Comparison of ENCODE assay signal across 31 mouse cellular contexts in genomic region chr17:86957239-86957638, GRCm38 (mm10). TPM values are rescaled to one million over a fixed set of nuclear protein-coding genes. Genes with fewer than 3 reads are reported as not detected.
DNase-seq lines count a peak whose midpoint lies in the region; ATAC-seq and TF ChIP-seq lines count a peak whose summit lies in the region.
"Had no signal": no experiment of that assay in that cellular context is flagged by ENCODE, and none has a peak within 500 bp of the region (broad histone marks: within the 10 kb centered on the region; RNA-seq: fewer than 3 reads in every experiment).

No protein-coding gene starts in this region.

- TF ChIP-seq RAD21 in CH12.LX (IDR thresholded peaks at IDR 0.05; ENCODE audit: low read depth, low read length): no peak

- H3K9ac ChIP-seq in heart, embryonic 12.5 days: no peak overlapping the region
- H3K9ac ChIP-seq in heart, embryonic 15.5 days: no peak overlapping the region
- peak overlapping the region; percentile 77 for H3K9ac ChIP-seq in CH12.LX (ENCODE audit: insufficient read depth, low read depth)
- H3K9ac ChIP-seq: forebrain, embryonic 13.5 days; hindbrain, embryonic 14.5 days had no signal

- H3K4me3 ChIP-seq in heart, embryonic 12.5 days: no peak overlapping the region
- H3K4me3 ChIP-seq in heart, embryonic 15.5 days: no peak overlapping the region
- peak overlapping the region; percentile 34 to 60 (median 52) for H3K4me3 ChIP-seq in CH12.LX (replicated peaks in 1 of 3; ENCODE audit: low read depth in 2 of 3, low read length in 2 of 3, poor library complexity in 1 of 3)
- no peak overlapping the region for H3K4me3 ChIP-seq in hindbrain, embryonic 10.5 days
- H3K4me3 ChIP-seq: forebrain, embryonic 10.5 days; forebrain, embryonic 13.5 days had no signal

- H3K36me3 ChIP-seq in heart, embryonic 12.5 days: no peaks in the 10 kb centered on the region
- H3K36me3 ChIP-seq in heart, embryonic 15.5 days: no peaks in the 10 kb centered on the region
- H3K36me3 ChIP-seq in CH12.LX (replicated peaks in 1 of 2; ENCODE audit: control insufficient read depth in 1 of 2, insufficient read depth in 1 of 2, low read length in 1 of 2): peaks cover 0 to 2% of the 10 kb centered on the region in 2 experiments
- no peaks in the 10 kb centered on the region for H3K36me3 ChIP-seq in hindbrain, embryonic 10.5 days
- H3K36me3 ChIP-seq: forebrain, embryonic 10.5 days; G1E had no signal

- WGBS in heart, embryonic 12.5 days: 80% methylated on average over 5 of the region's 5 CpGs
- WGBS in heart, embryonic 15.5 days: 75% methylated on average over 5 of the region's 5 CpGs
- WGBS in hindbrain, embryonic 10.5 days: 93% methylated on average over 5 of the region's 5 CpGs

- H3K79me2 ChIP-seq in CH12.LX (replicated peaks; ENCODE audit: control insufficient read depth, extremely low read depth, insufficient read depth, poor library complexity, severe bottlenecking): no peaks in the 10 kb centered on the region

- peak; percentile 48 for TF ChIP-seq EP300 in CH12.LX (IDR thresholded peaks at IDR 0.05; ENCODE audit: low read length)

- H3K4me2 ChIP-seq in heart, embryonic 12.5 days: peak overlapping the region; percentile 37; the same call in 1 of the 2 replicates
- H3K4me2 ChIP-seq in heart, embryonic 15.5 days: no peak overlapping the region; the same call in 1 of the 2 replicates
- peak overlapping the region; percentile 31 for H3K4me2 ChIP-seq in CH12.LX (ENCODE audit: insufficient read depth, low read depth, poor library complexity, severe bottlenecking)
- H3K4me2 ChIP-seq: forebrain, embryonic 13.5 days; hindbrain, embryonic 14.5 days had no signal

- no peaks in the 10 kb centered on the region for H3K27me3 ChIP-seq in heart, embryonic 12.5 days (replicated peaks)
- H3K27me3 ChIP-seq in heart, embryonic 15.5 days: no peaks in the 10 kb centered on the region
- H3K27me3 ChIP-seq in CH12.LX (replicated peaks): no peaks in the 10 kb centered on the region
- peaks cover 6% of the 10 kb centered on the region; the same call in 1 of the 2 replicates for H3K27me3 ChIP-seq in hindbrain, embryonic 10.5 days (ENCODE audit: insufficient read depth, poor library complexity, severe bottlenecking)
- H3K27me3 ChIP-seq: forebrain, embryonic 13.5 days; Patski had no signal

- no peak for ATAC-seq in heart, embryonic 12.5 days (ENCODE audit: insufficient number of reproducible peaks, low FRiP score)
- no peak for ATAC-seq in heart, embryonic 15.5 days (replicated peaks; ENCODE audit: insufficient number of reproducible peaks, insufficient read depth, low FRiP score, low read depth)
- ATAC-seq: forebrain, embryonic 13.5 days; forebrain, embryonic 16.5 days; hindbrain, postnatal 0 days; intestine, embryonic 16.5 days; Patski had no signal

- H3K27ac ChIP-seq in heart, embryonic 12.5 days (ENCODE audit: poor library complexity, severe bottlenecking): peak overlapping the region; percentile 69; the same call in 1 of the 2 replicates
- H3K27ac ChIP-seq in heart, embryonic 15.5 days: 0 out of 2 replicates have a peak overlapping the region, but pooled peaks have one; percentile 43
- H3K27ac ChIP-seq in CH12.LX (ENCODE audit: insufficient read depth, low read depth): peak overlapping the region; percentile 90
- H3K27ac ChIP-seq in hindbrain, embryonic 10.5 days: no peak overlapping the region
- H3K27ac ChIP-seq: forebrain, embryonic 10.5 days; forebrain, embryonic 13.5 days; hindbrain, embryonic 14.5 days; hindbrain, postnatal 0 days had no signal

- peaks cover 5% of the 10 kb centered on the region; the same call in 1 of the 2 replicates for H3K9me3 ChIP-seq in heart, embryonic 12.5 days (replicated peaks)
- no peaks in the 10 kb centered on the region for H3K9me3 ChIP-seq in heart, embryonic 15.5 days (replicated peaks)
- H3K9me3 ChIP-seq in CH12.LX (replicated peaks; ENCODE audit: low read length): peaks cover 24% of the 10 kb centered on the region
- no peaks in the 10 kb centered on the region for H3K9me3 ChIP-seq in hindbrain, embryonic 10.5 days
- H3K9me3 ChIP-seq: forebrain, embryonic 10.5 days; forebrain, embryonic 13.5 days had no signal

- in situ Hi-C loops in CH12.LX (cut with MboI; ENCODE audit: low pct_ligation_motif_present, low pct_unique_long_range_greater_than_20kb, low sequenced_read_pairs): no loop called here

- no peak for TF ChIP-seq POLR2A in CH12.LX (IDR thresholded peaks at IDR 0.05; ENCODE audit: low read depth, low read length)

- DNase-seq in heart, adult 18-20 months: no peak
- DNase-seq in heart, adult 8-10 months (ENCODE audit: low spot score): no peak
- DNase-seq in CH12.LX (ENCODE audit: extremely low read depth): no peak
- DNase-seq in hindbrain, embryonic 10.5 days (ENCODE audit: low spot score): no peak
- DNase-seq: adrenal gland, postnatal 10 days; adrenal gland, postnatal 36 days; cerebellum, adult 18-20 months; cerebellum, adult 9-10 months; cerebellum, postnatal 14 days; gastrocnemius, postnatal 10 days; gastrocnemius, postnatal 36 days; heart, postnatal 14 days; kidney, adult 18-20 months; kidney, adult 9 months had no signal

- dilution Hi-C loops in CH12.LX (cut with MboI; ENCODE audit: extremely low pct_ligation_motif_present, extremely low pct_unique_long_range_greater_than_20kb, low sequenced_read_pairs): no loop called here

- TF ChIP-seq CTCF in CH12.LX (conservative IDR thresholded peaks at IDR 0.05 in 1 of 2, IDR thresholded peaks at IDR 0.05 in 1 of 2; ENCODE audit: low read depth in 2 of 2, low read length in 2 of 2): no peak

- H3K4me1 ChIP-seq in heart, embryonic 12.5 days (replicated peaks): peaks cover 48% of the 10 kb centered on the region
- peaks cover 48% of the 10 kb centered on the region for H3K4me1 ChIP-seq in heart, embryonic 15.5 days (replicated peaks)
- H3K4me1 ChIP-seq in CH12.LX (ENCODE audit: control insufficient read depth in 1 of 2, insufficient read depth in 2 of 2): peaks cover 20 to 53% of the 10 kb centered on the region in 2 experiments
- H3K4me1 ChIP-seq in hindbrain, embryonic 10.5 days (replicated peaks): peaks cover 20% of the 10 kb centered on the region

TF ChIP-seq in CH12.LX, 34 proteins besides CTCF, POLR2A, EP300 and RAD21:
- TF ChIP-seq MAZ (IDR thresholded peaks at IDR 0.05; ENCODE audit: low read depth, low read length) (no peak), BHLHE40 (IDR thresholded peaks at IDR 0.05; ENCODE audit: low read depth, low read length) (no peak), MEF2A (IDR thresholded peaks at IDR 0.05; ENCODE audit: borderline replicate concordance, low read depth, low read length) (0 out of 2 replicates have a peak, but pooled peaks have one; percentile 19), KAT2A (IDR thresholded peaks at IDR 0.05; ENCODE audit: insufficient replicate concordance, low read length) (no peak), TCF12 (IDR thresholded peaks at IDR 0.05; ENCODE audit: low read depth, low read length) (0 out of 2 replicates have a peak, but pooled peaks have one; percentile 19), SIN3A (IDR thresholded peaks at IDR 0.05; ENCODE audit: low read length) (peak; percentile 51; the same call in 1 of the 2 replicates), CHD1 (IDR thresholded peaks at IDR 0.05; ENCODE audit: low read depth, low read length) (0 out of 2 replicates have a peak, but pooled peaks have one; percentile 63), MYC (IDR thresholded peaks at IDR 0.05; ENCODE audit: low read depth, low read length) (0 out of 2 replicates have a peak, but pooled peaks have one; percentile 6), MAX (IDR thresholded peaks at IDR 0.05; ENCODE audit: low read length) (0 out of 2 replicates have a peak, but pooled peaks have one; percentile 23), CHD2 (IDR thresholded peaks at IDR 0.05; ENCODE audit: low read length) (no peak)
TF ChIP-seq in CH12.LX: peak in this region for 6.

RNA-seq across cellular contexts. Expression of gene Rhoq, which starts 5.6 kb away (rescaled TPM):
- 28.4 and 32.6 TPM in 2 replicates for polyA plus RNA-seq in heart, embryonic 12.5 days (2016; fragmentation: Nextera tagmentation; extraction: Ambion mirVana)
- total RNA-seq in heart, adult 18-20 months (2021): 100 to 1,000 TPM; 116 to 125 TPM
- polyA plus RNA-seq in heart, embryonic 15.5 days (2015; fragmentation: Nextera tagmentation; extraction: Ambion mirVana): 19.8 and 20.9 TPM in 2 replicates
- 100 to 1,000 TPM; 120 to 141 (median 127) TPM for total RNA-seq in heart, adult 8-10 months (2022)
- 10.7 and 18.8 TPM in 2 replicates for total RNA-seq in CH12.LX (2012; rRNA removed)
- total RNA-seq in CH12.LX (2014; rRNA removed): 23.2 and 23.9 TPM in 2 replicates
- polyA plus RNA-seq in CH12.LX (2012; ENCODE audit: insufficient read length, low read depth): 22.5 and 24.4 TPM in 2 replicates
- polyA plus RNA-seq in hindbrain, embryonic 10.5 days (2016; fragmentation: Nextera tagmentation; extraction: Ambion mirVana): 8.4 and 9.7 TPM in 2 replicates

RNA-seq across cellular contexts. Expression of gene Atp6v1e2, which starts 9.5 kb away (rescaled TPM):
- not detected in 2 replicates for polyA plus RNA-seq in heart, embryonic 12.5 days (2016; fragmentation: Nextera tagmentation; extraction: Ambion mirVana)
- total RNA-seq in heart, adult 18-20 months (2021): not detected
- polyA plus RNA-seq in heart, embryonic 15.5 days (2015; fragmentation: Nextera tagmentation; extraction: Ambion mirVana): 0.13 TPM in 1 of 2 replicates, not detected in the other
- total RNA-seq in heart, adult 8-10 months (2022): not detected
- total RNA-seq in CH12.LX (2012; rRNA removed): not detected in 2 replicates
- total RNA-seq in CH12.LX (2014; rRNA removed): not detected in 2 replicates
- not detected in 2 replicates for polyA plus RNA-seq in CH12.LX (2012; ENCODE audit: insufficient read length, low read depth)
- not detected in 2 replicates for polyA plus RNA-seq in hindbrain, embryonic 10.5 days (2016; fragmentation: Nextera tagmentation; extraction: Ambion mirVana)
- total RNA-seq: adrenal gland, adult 18-20 months; adrenal gland, postnatal 10 days; adrenal gland, postnatal 36 days; G1E; gastrocnemius, adult 18-20 months; gastrocnemius, postnatal 10 days; gastrocnemius, postnatal 36 days; granulocyte monocyte progenitor cell, adult 5-6 weeks; heart, postnatal 14 days; hindbrain, postnatal 0 days had no signal
- polyA plus RNA-seq: embryonic facial prominence, embryonic 11.5 days; embryonic facial prominence, embryonic 14.5 days; forebrain, embryonic 10.5 days; forebrain, embryonic 13.5 days; forebrain, embryonic 16.5 days; G1E; hindbrain, embryonic 11.5 days; hindbrain, embryonic 14.5 days; inflammation-experienced regulatory T-cells, adult 6 months; Patski had no signal

RNA-seq across cellular contexts. Expression of gene Tmem247, which starts 40.1 kb away (rescaled TPM):
- polyA plus RNA-seq in heart, embryonic 12.5 days (2016; fragmentation: Nextera tagmentation; extraction: Ambion mirVana): not detected in 2 replicates
- not detected for total RNA-seq in heart, adult 18-20 months (2021)
- polyA plus RNA-seq in heart, embryonic 15.5 days (2015; fragmentation: Nextera tagmentation; extraction: Ambion mirVana): not detected in 2 replicates
- not detected for total RNA-seq in heart, adult 8-10 months (2022)
- not detected in 2 replicates for total RNA-seq in CH12.LX (2012; rRNA removed)
- total RNA-seq in CH12.LX (2014; rRNA removed): not detected in 2 replicates
- not detected in 2 replicates for polyA plus RNA-seq in CH12.LX (2012; ENCODE audit: insufficient read length, low read depth)
- not detected in 2 replicates for polyA plus RNA-seq in hindbrain, embryonic 10.5 days (2016; fragmentation: Nextera tagmentation; extraction: Ambion mirVana)
- total RNA-seq: adrenal gland, adult 18-20 months; adrenal gland, postnatal 10 days; adrenal gland, postnatal 36 days; G1E; gastrocnemius, adult 18-20 months; gastrocnemius, postnatal 10 days; gastrocnemius, postnatal 36 days; granulocyte monocyte progenitor cell, adult 5-6 weeks; heart, postnatal 14 days; hindbrain, postnatal 0 days had no signal
- polyA plus RNA-seq: embryonic facial prominence, embryonic 11.5 days; embryonic facial prominence, embryonic 14.5 days; forebrain, embryonic 10.5 days; forebrain, embryonic 13.5 days; forebrain, embryonic 16.5 days; G1E; hindbrain, embryonic 11.5 days; hindbrain, embryonic 14.5 days; hindbrain, postnatal 0 days; inflammation-experienced regulatory T-cells, adult 6 months; intestine, embryonic 16.5 days; Patski had no signal

Comparison
In these comparisons a context has a peak if more than half of its experiments do, and no peak if none do; other contexts are left out.
1. H3K4me3 ChIP-seq: peak in CH12.LX (3 of 3); none in heart, embryonic 12.5 days (single experiment), heart, embryonic 15.5 days (single experiment) and hindbrain, embryonic 10.5 days (single experiment).